Mouse (Mus musculus): ENCODE data around the gene Olfr1222.

- TF ChIP-seq CTCF (IDR thresholded peaks at IDR 0.05; ENCODE audit: control insufficient read depth, insufficient read depth, insufficient read length) (no peak), USF1 (IDR thresholded peaks at IDR 0.05; ENCODE audit: low read depth) (no peak)
Observed at GRCm38 (mm10) chr2:89132954-89133353, at the start of gene Olfr1222.
